Mouse (Mus musculus) monocyte, adult 59 days (primary cell): Measurements from ENCODE around the gene Rrh. TPM values are rescaled to one million over a fixed set of nuclear protein-coding genes. Genes with fewer than 3 reads are reported as not detected.

Source experiments
- total RNA-seq, 2 experiments: library from RNA; stranded (reverse); gene quantifications; one replicate each; pipeline ENCODE4 v1.2.4; 2023

Rrh gene
- total RNA-seq: under 1 TPM; 0.49 to 0.68 TPM

GRCm38 (mm10) chr3:129822206-129822775 is at the start of gene Rrh:
Gene Rrh, minus strand, starts transcription at chr3:129822587.

GRCm38 (mm10) chr3:129835388-129835934 is 13.1 kb upstream of the Rrh start, which contains the start of gene Cfi:
Gene Cfi, plus strand, starts transcription at chr3:129835884.

GRCm38 (mm10) chr3:129831035-129831568 is 8.7 kb upstream of the Rrh start, which contains the start of gene Gar1:
Gene Gar1, minus strand, starts transcription at chr3:129831396.

GRCm38 (mm10) chr3:129803765-129804164 is 18.6 kb downstream of the Rrh start, which contains the start of gene Lrit3:
Gene Lrit3, minus strand, starts transcription at chr3:129804030.

GRCm38 (mm10) chr3:129754650-129755604 is 67.5 kb downstream of the Rrh start, which contains the start of gene Egf:
Gene Egf, minus strand, starts transcription at chr3:129755316.

Other genes with a start within 250 kb of the Rrh start
- 1 to 10 TPM; 1.0 to 2.2 TPM for gene Egf, start 67.3 kb downstream of the Rrh start, total RNA-seq
- not detected for gene Lrit3, start 18.6 kb downstream of the Rrh start, total RNA-seq
- 10 to 100 TPM; 30.9 to 32.8 TPM for gene Gar1, start 8.8 kb upstream of the Rrh start, total RNA-seq
- gene Cfi, start 13.3 kb upstream of the Rrh start, total RNA-seq: not detected
- 1 to 10 TPM; 4.9 to 5.0 TPM for gene Pla2g12a, start 56.0 kb upstream of the Rrh start, total RNA-seq
- 10 to 100 TPM; 20.4 to 24.7 TPM for gene Casp6, start 78.8 kb upstream of the Rrh start, total RNA-seq
- gene Mcub, start 147.6 kb upstream of the Rrh start, total RNA-seq: 100 to 1,000 TPM; 100 to 109 TPM
- gene Sec24b, start 239.0 kb upstream of the Rrh start, total RNA-seq: 100 to 1,000 TPM; 141 to 163 TPM